Mouse (Mus musculus) heart, postnatal 0 days (tissue): ENCODE results near the gene Rae1. TPM values are rescaled to one million over a fixed set of nuclear protein-coding genes. Genes with fewer than 3 reads are reported as not detected.

ENCODE experiments used
- ATAC-seq: fragments of 200-750 bp; cut with Nextera tagmentation; 2 replicates; pipeline ENCODE4 v1.8.0; 2017; ENCODE audit warnings: low read depth, moderate number of reproducible peaks, moderate library complexity; ENCODE audit not compliant: insufficient read depth
- DNase-seq: peaks from one replicate; pipeline ENCODE4 v3.0.0-alpha.2; 2016; ENCODE audit warnings: low spot score
- H3K27ac ChIP-seq: fragments of 300-500 bp; sonication (generic); 2 replicates; pipeline ENCODE4 v1.5.1; 2014; ENCODE audit warnings: low read depth, mild to moderate bottlenecking
- H3K27me3 ChIP-seq: fragments of 300-500 bp; sonication (generic); 2 replicates; pipeline ENCODE4 v1.6.1; 2014; ENCODE audit warnings: low read length, mixed read lengths; ENCODE audit not compliant: control insufficient read depth, insufficient read depth
- H3K36me3 ChIP-seq: fragments of 300-500 bp; sonication (generic); replicated peaks from 2 replicates; pipeline ENCODE4 v1.6.1; 2014; ENCODE audit warnings: low read length, mixed read lengths; ENCODE audit not compliant: control insufficient read depth, insufficient read depth
- H3K4me1 ChIP-seq: fragments of 300-500 bp; sonication (generic); 2 replicates; pipeline ENCODE4 v1.6.1; 2014; ENCODE audit warnings: antibody characterized with exemption; ENCODE audit not compliant: control insufficient read depth, insufficient read depth
- H3K4me2 ChIP-seq: fragments of 300-500 bp; sonication (generic); 2 replicates; pipeline ENCODE4 v1.6.1; 2014; ENCODE audit warnings: low read depth, mild to moderate bottlenecking, low read length, moderate library complexity
- H3K4me3 ChIP-seq: fragments of 300-500 bp; sonication (generic); 2 replicates; pipeline ENCODE4 v1.5.1; 2014; ENCODE audit warnings: low read depth, low read length
- H3K9ac ChIP-seq: fragments of 300-500 bp; sonication (generic); replicated peaks from 2 replicates; pipeline ENCODE4 v1.6.1; 2014; ENCODE audit warnings: low read depth, low read length, mixed read lengths
- H3K9me3 ChIP-seq: fragments of 300-500 bp; sonication (generic); replicated peaks from 2 replicates; pipeline ENCODE4 v1.6.1; 2016; ENCODE audit warnings: low read length; ENCODE audit not compliant: control insufficient read depth
- CTCF ChIP-seq: IDR thresholded peaks from 2 replicates; pipeline ENCODE4 v1.5.1; 2016; ENCODE audit warnings: antibody characterized with exemption, control low read depth, low read depth
- EP300 ChIP-seq: IDR thresholded peaks from 2 replicates; pipeline ENCODE4 v1.6.1; 2016; ENCODE audit warnings: antibody characterized with exemption, low read depth
- WGBS: fragments of 180-500 bp; shearing (Covaris S2); extraction: QIAGEN DNeasy Blood & Tissue Kit; methylation state at CpG from one replicate; pipeline ENCODE4 v1.1.7; 2014; 5-methylcytosine and 5-hydroxymethylcytosine counted together
- polyA plus RNA-seq: library from polyadenylated mRNA; unstranded; fragments of >200 nt; fragmentation: Nextera tagmentation; extraction: Ambion mirVana; gene quantifications from 2 replicates; pipeline ENCODE4 v1.2.1, GENCODE M21; 2015
- total RNA-seq: library from RNA; depleted of rRNA; stranded (reverse); fragments of >200 nt; gene quantifications from 2 replicates; pipeline ENCODE4 v1.2.3, GENCODE M21; 2014; ENCODE audit warnings: low replicate concordance

The Rae1 gene
- total and polyA plus RNA-seq, 2 experiments from 2014 or later: 76.7 to 83.4 TPM

DNA sequence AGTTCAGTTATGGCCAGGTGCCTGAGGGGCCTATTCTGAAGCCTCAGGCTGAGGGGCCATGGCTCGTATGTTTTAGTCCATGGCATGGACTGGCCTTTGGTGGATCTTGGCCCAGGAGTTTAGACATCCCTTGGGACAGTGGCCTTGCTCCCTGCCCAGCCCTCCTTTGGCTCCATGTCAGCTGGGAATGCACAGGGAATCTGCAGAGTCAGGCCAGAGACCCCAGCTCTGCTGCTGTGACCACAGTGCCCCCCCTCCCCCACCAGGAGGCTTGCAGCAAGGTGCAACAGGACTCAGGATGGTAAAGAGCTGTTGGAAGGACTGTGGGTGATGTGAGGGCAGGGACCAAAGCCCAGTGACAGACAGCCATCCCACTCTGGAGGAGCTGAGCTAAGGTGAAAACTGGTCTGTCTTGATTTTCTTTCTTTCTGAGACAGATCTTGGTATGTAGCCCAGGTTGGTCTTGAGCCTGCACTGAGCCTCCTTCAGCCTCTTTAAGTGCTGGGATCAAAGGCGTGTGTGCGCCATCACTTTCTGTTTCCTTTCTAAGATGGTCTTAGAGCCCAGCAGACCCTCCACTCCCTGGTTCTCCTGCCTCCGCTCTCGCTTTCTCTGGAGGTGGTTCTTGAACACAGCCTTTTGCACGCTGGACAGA is 27.4 kb downstream of the Rae1 start:
- no peak for TF ChIP-seq CTCF
- TF ChIP-seq EP300: no peak
- Histone ChIP-seq H3K9ac (no peak overlapping the region), H3K4me3 (peak overlapping the region; percentile 2; the same call in 1 of the 2 replicates), H3K36me3 (peaks cover 63% of the 10 kb centered on the region), H3K4me2 (peak overlapping the region; percentile 94; the same call in 1 of the 2 replicates), H3K27me3 (no peaks in the 10 kb centered on the region), H3K9me3 (no peaks in the 10 kb centered on the region), H3K4me1 (peaks cover 71% of the 10 kb centered on the region), H3K27ac (peak overlapping the region; percentile 18; the same call in 1 of the 2 replicates)
- 65% methylated on average over 6 of the region's 6 CpGs for WGBS
- ATAC-seq: no peak
- DNase-seq: no peak

DNA sequence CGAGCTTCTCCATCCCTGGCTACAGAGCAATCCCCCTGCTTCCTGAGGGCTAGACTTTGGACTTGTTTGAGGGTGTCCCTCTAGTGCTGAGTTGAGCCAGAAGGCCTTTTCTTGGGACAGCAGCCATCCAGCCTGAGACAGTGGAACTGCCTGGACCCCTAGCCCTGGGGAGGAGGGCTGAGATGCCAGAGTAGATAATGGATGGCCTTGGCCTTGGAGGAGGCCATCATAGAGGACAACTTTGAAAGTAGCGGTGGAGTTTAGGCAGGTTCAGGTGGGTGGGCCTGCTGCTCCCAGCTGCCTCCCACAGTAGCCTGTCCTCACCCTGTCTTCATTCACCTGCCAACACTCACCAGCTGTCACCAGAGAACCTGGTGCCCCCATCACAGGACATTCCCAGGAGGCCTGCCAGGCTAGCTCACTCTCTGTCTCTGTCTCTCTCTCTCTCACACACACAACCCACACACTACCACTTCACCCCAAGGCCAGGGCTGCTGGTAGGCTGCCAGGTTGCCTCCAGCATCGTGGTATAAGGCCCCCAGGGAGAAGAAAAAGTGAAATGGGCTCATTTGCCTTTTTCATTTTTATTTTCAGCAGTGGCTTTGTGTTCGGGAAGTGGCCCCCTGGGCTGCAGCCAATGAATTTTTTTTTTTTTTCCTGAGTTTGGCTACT is 28.0 kb downstream of the Rae1 start:
- Histone ChIP-seq H3K27ac (peak overlapping the region; percentile 18; the same call in 1 of the 2 replicates), H3K4me3 (no peak overlapping the region), H3K27me3 (no peaks in the 10 kb centered on the region), H3K9me3 (no peaks in the 10 kb centered on the region), H3K4me1 (peaks cover 71% of the 10 kb centered on the region), H3K9ac (no peak overlapping the region), H3K4me2 (no peak overlapping the region), H3K36me3 (peaks cover 70% of the 10 kb centered on the region)
- TF ChIP-seq EP300: no peak
- TF ChIP-seq CTCF: no peak
- ATAC-seq (peak; percentile 19; the same call in 1 of the 2 replicates), DNase-seq (no peak)
- 40% methylated on average over 4 of the region's 4 CpGs for WGBS

DNA sequence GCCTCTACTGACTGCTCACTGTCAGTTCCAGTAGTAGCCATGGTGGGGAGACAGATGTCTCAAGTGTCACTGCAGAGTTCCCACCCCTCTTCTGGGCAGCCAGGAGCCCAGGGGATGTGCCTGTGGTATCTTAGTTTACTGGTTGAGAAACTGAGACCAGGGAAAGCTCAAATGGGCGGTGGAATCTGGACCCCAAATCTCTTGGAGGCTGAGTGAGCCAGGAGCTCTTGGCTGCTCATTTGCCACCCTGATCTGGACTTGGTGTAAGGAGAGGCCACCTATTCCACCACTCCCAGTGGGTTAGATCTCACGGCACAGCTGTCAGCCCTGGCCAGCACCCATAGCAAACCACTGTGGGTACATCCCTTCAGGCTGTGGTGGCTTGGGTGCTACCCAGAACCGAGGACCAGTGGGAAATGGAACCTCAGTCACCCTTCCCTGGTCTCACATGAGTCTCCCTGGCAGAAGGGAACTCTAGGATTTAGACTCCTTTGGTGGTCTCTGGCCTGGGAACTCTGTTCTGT is 28.7 kb downstream of the Rae1 start:
- Histone ChIP-seq H3K4me1 (peaks cover 68% of the 10 kb centered on the region), H3K27me3 (no peaks in the 10 kb centered on the region), H3K9me3 (no peaks in the 10 kb centered on the region), H3K36me3 (peaks cover 76% of the 10 kb centered on the region), H3K27ac (no peak overlapping the region), H3K4me3 (no peak overlapping the region), H3K9ac (0 out of 2 replicates have a peak overlapping the region, but pooled peaks have one; percentile 19), H3K4me2 (no peak overlapping the region)
- 77% methylated on average over 3 of the region's 3 CpGs for WGBS
- TF ChIP-seq EP300 (no peak), CTCF (no peak)
- DNase-seq: no peak
- no peak for ATAC-seq

DNA sequence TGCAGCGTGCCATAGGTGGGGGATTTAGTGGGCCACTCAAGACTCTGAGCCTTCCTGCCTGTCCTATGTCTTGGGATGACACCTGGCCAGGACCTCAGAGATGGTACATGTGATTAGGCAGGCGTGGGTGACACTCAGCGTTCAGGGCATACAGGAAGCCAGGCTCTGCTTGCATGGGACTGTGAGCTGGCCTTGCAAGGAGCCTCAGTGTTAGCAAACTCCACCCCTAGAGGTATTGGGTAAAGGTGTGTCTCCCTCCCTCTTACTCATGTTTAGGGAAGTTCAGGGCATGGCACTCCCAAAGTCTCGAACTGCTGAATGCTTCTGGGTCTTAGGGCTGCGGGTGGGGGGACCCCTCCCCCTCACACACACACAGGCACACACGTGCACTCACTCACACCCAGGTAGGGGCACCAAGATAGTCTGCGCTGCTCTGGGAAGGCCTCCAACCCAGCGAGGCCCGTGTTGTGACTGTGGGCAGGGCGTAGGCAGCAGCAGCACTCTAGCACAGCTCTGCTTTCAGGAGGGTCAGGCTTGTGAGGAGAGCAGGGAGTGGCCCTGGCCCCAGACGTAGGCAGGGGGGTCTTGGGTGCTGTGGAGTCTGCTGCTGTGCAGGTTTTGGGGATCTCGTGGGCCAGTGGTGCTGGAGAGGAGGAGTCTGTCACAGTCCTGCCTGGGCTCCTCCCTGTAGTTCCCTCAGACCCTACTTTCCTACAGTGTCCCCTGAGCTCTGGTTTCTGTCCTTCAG is 30.8 kb downstream of the Rae1 start:
- Histone ChIP-seq H3K4me3 (no peak overlapping the region), H3K4me2 (no peak overlapping the region), H3K4me1 (peaks cover 51% of the 10 kb centered on the region), H3K27ac (no peak overlapping the region), H3K9me3 (no peaks in the 10 kb centered on the region), H3K27me3 (no peaks in the 10 kb centered on the region), H3K36me3 (peaks cover 93% of the 10 kb centered on the region), H3K9ac (no peak overlapping the region; the same call in 1 of the 2 replicates)
- WGBS: 50% methylated on average over 12 of the region's 12 CpGs
- TF ChIP-seq EP300 (no peak), CTCF (no peak)
- DNase-seq (no peak), ATAC-seq (no peak)

DNA sequence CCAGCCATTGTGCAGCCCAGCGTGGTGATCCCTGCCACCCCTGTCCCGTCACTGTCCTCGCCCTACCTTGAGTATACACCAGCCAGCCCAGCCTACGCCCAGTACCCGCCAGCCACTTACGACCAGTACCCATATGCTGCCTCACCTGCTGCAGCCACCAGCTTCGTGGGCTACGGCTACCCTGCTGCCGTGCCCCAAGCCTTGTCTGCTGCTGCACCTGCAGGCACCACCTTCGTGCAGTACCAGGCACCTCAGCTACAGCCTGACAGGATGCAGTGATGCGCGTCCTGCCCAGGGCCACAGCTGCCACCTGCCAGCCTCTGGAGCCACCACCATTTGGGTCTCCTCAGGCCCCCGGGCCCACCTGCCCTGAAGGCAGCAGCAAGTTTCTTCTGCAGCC is 33.6 kb downstream of the Rae1 start:
- Histone ChIP-seq H3K9me3 (no peaks in the 10 kb centered on the region), H3K27ac (no peak overlapping the region), H3K9ac (no peak overlapping the region), H3K4me2 (no peak overlapping the region), H3K4me3 (no peak overlapping the region), H3K4me1 (peaks cover 23% of the 10 kb centered on the region; the same call in 1 of the 2 replicates), H3K27me3 (no peaks in the 10 kb centered on the region), H3K36me3 (peaks cover 70% of the 10 kb centered on the region)
- ATAC-seq (no peak), DNase-seq (no peak)
- TF ChIP-seq EP300 (no peak), CTCF (no peak)
- WGBS: 84% methylated on average over 13 of the region's 13 CpGs
